Mouse (Mus musculus) heart, adult 8-10 months (tissue): Measurements from ENCODE around the gene Vsig8. TPM values are rescaled to one million over a fixed set of nuclear protein-coding genes. Genes with fewer than 3 reads are reported as not detected.

ENCODE experiments used
- DNase-seq: peaks from one replicate; pipeline ENCODE4 v3.0.0; 2022; ENCODE audit warnings: low spot score
- total RNA-seq, 4 experiments: library from RNA; stranded (reverse); gene quantifications; 2 replicates each; pipeline ENCODE4 v1.2.4; 2022

Gene Vsig8
- not detected for total RNA-seq

GRCm38 (mm10) chr1:172555638-172556037, at the start of gene Vsig8:
Vsig8 (plus strand) TSS chr1:172555938.
- no peak for DNase-seq

- no peak for DNase-seq
These were observed 48.7 kb upstream of the Vsig8 start for GRCm38 (mm10) chr1:172507001-172507400.

DNA sequence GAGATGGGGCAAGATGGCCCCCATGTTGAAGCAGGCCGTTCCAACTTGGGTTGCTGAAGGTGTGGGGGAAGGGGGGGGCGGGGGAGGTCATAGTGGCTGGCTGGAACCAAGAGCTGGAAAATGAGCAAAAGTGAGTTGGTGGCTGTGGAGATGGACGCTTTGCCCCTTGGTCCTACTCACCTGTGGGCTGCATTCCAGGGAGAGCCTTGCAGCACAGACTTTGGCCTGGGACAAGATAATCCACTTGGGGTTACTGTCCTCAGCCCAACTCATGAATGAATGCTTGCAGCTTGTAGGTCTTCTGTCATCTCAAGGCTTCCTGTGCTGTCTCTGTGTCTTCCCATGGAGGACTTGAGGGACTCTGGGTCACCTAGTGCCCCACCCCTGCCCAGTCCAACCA, 48.0 kb upstream of the Vsig8 start:
- no peak for DNase-seq

GRCm38 (mm10) chr1:172508172-172508571, 47.6 kb upstream of the Vsig8 start:
- DNase-seq: no peak

DNA sequence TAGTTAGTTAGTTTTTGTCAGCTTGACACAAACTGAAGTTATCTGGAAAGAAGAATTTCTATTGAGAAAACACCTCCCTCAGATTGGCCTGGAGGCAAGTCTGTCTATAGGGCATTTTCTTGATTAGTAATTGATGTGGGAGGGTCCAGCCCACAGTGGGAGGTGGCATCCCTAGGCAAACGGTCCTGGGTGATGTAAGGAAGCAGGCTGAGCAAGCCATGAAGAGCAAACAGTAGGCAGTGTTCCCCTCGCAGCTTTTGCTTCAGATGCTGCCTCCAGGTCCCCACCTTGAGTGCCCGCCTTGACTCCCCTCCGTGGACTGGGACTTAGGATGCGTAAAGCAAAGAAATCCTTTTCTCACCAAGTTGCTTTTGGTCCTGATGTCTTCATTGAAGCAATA, 46.5 kb upstream of the Vsig8 start:
- DNase-seq: no peak

- no peak for DNase-seq
These were observed 45.8 kb upstream of the Vsig8 start for GRCm38 (mm10) chr1:172509983-172510382.

- no peak for DNase-seq
These were observed 45.2 kb upstream of the Vsig8 start for GRCm38 (mm10) chr1:172510421-172510972.

DNA sequence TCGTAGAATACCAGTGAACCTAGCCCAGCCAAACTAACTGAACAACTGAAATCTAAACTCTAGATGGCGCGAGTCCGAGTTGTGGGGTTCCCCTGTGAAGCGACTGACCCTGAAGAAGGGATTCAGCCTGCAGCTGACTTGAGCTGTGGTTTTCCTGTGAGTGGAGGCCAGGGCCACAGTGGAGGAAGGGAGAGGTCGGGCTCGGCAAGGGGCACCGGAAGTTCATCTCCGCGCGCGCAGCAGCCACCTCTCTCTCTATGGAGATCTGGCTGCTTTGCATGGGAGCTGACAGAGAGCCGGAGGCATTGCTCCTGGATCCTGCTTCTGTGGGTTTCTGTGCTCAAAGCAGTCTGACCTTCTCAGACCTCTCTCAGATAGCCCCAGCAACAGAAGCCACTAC, 42.8 kb upstream of the Vsig8 start:
- DNase-seq: peak; percentile 85

- peak; percentile 86 for DNase-seq
These were observed 42.1 kb upstream of the Vsig8 start for GRCm38 (mm10) chr1:172513525-172514212.

- no peak for DNase-seq
These were observed 41.6 kb upstream of the Vsig8 start for GRCm38 (mm10) chr1:172514213-172514529.

GRCm38 (mm10) chr1:172514551-172515268, 41.0 kb upstream of the Vsig8 start:
- DNase-seq: peak; percentile 59

DNA sequence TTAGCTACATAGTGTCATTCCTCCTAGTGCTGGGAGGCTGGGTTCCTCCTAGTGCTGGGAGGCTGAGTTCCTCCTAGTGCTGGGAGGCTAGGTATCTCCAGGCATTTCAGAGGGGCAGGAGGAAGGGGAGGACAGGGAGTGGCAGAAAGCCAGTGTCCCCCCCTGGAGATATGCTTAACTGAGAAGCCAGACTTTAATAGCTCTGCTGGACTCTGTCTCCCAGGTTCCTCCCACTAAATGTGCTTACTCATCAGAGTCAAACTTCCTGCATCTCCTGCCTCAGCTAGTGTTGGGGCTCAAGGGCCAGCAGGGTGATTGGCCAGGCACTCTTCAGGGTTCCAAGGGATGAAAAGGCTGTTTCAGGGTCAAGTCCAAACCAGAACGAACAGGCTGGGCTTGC, 40.3 kb upstream of the Vsig8 start:
- no peak for DNase-seq

DNA sequence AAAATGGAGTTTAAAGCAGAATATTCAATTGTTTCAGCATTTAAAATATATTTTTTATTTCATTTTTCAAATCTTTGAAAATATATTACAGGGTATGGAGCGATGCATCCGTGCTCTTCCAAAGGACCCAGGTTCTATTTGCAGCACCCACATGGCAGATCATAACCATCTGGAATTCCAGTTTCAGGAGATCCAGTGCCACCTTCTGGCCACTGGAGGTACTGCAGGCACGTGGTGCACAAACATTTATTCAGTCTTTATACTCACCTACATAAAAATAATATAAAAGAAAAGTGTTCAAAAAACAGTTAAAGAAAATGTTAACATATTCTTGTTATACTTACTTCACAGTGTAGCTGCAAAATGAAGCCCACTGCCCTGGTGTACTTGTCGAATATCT, 37.7 kb upstream of the Vsig8 start:
- no peak for DNase-seq

- DNase-seq: no peak
These were observed 36.1 kb upstream of the Vsig8 start for GRCm38 (mm10) chr1:172519644-172520043.

DNA sequence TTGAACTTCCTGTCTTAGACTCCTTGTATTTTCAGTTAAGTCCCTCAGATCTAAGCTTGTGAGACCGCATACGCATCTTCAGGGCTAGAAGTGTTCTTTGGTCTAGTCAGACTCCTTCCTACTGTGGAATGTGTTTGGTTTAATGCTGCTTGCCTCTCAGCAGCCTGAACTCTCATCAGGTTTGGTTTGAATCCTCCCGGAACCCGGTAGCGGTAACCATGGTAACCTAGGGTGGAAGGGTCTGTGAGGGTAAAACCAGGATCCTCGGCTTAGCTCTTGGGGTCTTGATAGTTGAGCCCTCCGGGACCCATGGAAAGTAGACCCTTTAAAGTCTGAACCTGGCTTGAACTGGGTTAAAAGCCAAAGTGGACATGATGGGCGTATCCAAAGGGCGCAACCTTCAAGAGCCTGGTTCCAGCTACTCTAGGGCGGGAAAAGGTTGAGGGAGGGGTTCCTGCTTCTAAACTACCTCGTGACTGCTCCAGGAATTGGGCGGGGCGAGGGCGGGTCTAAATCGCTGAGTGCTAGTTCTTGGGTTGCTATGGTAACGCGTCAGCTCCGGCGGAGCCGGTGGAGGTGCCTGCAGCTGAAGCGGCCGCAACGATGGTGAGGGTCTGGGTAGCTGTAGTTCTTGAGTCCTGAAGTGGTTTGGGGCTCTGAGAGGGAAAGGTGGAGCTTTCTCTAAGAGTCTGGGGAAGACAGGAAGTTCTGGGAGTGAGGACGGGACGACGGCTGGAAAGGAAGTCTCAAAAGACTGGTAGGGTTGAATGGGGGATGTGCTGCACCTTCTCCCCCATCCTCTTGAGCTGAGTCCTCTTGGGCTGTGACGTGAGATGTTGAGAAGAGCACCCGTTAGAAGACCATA, 34.9 kb upstream of the Vsig8 start, which contains the start of gene Cfap45:
Gene Cfap45, plus strand, starts transcription at position 226 of the 865 bp plus-strand sequence.
- peak; percentile 89 for DNase-seq

DNA sequence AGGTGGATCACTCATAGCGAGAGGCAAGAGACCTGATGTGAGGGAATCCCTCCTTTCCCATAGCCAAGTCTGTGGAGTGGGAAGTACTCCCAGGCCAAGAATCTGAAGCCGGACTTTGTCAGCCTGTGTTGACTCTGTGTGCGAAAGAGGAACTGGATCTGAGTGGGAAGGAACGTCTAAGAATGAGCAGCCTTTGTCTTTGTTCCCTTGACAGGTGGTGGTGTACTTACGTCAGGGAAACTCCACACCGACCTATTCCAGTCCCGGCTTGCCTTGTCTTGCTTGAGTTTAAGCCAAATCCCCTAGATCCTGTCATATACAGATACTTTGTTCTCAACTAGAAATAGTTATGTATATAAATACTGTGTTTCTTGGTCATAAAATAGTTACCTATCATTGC, 33.2 kb upstream of the Vsig8 start:
- DNase-seq: peak; percentile 53

DNA sequence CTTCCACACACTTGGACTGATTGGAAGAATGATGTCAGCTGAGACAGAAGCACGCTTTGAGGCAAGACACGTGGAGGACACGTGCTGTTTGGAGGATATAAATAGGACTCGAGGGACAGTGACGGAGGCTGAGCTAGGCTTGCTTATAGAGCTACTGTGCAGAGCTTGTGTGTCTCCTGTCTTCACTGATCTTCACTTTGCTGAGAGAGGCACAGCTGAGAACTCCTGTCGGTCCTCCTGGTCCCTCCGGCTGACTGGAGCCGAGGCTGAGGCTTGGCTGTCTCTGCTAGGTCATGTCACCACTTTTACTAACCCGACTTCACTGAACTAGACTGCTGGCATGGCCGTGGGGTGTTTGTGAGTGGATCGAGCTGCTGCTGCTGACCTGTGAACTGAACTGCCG, 32.0 kb upstream of the Vsig8 start:
- DNase-seq: peak; percentile 55

DNA sequence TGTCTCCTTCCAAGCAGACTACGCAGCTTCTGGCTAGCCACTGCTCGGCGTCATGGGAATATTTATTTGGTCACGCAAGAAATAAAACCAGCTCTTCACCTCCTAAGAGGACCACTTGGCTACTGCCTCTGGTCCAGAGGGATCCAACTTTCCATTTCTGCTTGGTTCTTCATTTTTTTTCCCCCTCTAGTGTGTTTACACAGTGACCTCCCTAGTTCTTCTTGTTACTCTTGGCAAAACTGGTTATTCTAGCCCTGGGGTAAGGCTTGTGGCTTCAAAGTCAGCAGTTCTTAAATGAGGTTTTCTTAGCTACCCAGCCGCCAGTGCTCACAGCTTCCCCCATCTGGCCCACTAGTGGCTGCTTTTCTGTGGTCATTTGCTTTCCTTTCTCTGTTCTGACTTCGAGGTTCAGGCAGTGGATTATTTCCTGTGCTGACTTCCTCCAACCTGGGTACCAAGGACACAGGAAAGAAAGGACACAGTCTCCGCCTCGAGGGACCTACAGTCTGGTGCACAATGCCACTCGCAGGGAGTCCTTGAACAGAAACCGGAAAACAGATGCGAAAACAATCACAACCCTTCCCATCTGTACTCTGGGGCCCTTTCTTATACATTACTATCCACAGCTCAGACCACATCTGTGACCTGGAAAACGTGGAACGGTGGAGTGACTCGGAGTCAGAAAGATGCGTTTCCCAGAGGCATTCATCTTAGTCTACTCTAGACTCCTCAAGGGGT, 30.5 kb upstream of the Vsig8 start:
- peak; percentile 89 for DNase-seq

DNA sequence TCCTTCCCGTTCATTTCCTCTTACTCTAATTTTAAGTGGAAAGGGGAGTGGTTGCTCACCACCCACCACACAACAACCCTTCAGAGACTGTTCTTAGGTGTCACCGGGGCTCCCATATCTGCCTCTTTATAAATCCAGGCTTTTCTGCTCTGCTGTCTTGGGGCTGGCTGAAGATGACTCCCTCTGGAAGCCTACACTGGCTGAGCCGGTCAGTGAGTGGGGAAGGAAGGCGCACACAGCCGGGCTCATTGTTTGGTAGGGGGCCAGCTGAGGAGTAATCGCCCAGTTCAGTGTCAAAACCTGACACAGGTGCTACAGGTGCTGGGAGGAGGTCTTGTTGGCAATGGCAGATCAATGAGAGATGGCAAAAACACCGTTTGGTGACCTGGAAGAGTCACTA, 29.8 kb upstream of the Vsig8 start:
- DNase-seq: no peak

DNA sequence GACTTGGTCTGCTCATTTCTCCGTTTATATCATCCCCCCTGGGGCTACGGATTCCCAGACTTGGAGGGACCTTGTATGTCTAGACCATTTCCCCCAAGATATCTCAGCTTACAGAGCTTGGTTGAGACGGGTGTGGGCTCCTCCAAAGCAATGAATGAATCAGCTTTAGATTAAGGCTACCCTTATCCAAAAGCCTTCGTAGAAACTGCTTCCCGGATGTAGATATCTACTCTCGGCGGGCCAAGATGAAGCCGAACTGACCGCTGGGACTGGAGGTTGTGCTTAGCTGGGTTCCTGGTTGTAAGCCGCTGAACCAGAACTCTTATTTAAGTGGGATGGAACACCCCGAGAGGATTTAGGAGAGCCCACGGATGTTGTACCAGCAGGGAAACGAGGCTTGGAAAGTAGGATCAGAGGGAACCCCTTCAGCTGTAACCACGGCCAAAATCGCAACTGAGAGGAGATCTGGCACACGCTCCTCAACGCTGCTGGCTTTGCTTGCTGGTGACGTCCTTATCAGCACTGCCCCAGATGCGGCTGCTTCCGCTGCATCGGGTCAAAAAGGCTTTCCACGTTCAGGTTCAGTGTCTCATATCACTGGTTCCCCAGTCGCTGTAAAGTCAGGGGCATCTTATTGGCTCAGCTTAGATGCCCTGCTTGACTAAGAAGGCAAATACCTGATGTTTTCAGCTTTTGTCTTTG, 29.2 kb upstream of the Vsig8 start:
- DNase-seq: peak; percentile 74

DNA sequence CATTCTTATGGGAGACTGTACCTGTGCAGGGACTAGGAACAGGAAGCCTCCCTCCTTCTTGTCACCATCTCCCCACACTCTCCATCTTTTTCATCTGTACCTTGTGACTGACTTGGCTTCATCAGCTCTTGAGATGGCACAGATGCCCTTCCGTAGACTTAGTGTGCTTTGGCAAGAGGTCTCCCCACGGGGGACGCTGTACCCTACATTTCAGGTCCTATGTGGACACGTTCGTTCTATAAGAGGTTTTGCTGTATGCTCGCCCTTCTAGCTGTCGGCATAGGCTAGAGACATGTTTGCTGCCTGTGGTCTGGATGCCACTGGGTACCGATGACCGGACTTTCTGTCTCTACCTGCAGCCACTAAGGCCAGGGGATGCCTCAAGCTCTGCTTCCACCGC, 28.3 kb upstream of the Vsig8 start:
- DNase-seq: no peak
